Mouse (Mus musculus) mature B cell (primary cell): ENCODE results near the gene Rbfox3.

ENCODE experiments used
- in situ Hi-C: fragments of 300-500 bp; cut with MboI; formaldehyde crosslinking; loops from 2 replicates; pipeline ENCODE4 v1.14.3; 2019

Gene Rbfox3

DNA sequence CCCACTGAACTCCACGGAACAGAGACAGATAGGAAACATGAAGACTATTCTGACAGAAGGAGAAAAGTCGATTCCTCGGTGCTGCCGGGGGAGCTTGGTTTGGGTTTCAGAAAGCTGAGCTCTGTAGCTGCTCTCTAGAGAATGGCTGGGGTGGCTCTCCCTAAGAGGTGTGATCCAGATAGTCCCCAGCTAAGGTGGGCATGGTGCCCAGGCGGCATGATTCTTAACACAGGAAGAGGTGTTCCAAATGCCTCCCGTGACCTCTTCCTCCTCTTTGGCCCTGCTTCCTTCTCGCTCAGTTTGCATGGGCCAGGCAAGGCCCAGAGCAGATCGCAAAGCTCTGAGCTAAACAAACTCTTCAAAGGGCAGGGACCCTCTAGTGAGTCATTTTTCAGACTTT is 243.0 kb downstream of the Rbfox3 start:
- in situ Hi-C loops = no loop called here

DNA sequence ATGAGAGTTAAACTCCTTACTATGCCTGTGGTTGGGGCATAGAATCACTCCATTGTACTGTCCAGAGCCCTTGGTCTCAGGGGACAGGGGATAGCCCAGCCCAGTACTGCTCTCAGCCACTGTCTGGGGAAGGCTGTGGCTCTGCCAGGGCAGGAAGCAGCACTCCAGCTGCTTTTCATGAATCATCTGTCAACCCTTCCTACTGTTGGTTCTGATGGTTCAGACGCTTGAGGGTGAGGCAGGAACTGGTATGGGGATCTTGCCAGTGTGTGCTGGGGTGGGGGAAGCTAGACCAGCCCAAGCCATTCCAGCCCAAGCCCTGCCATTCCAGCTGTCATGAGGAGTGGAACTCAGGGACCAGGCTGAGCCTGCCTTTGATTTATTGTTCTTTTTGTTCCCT is 243.5 kb downstream of the Rbfox3 start:
- in situ Hi-C loops = no loop called here

DNA sequence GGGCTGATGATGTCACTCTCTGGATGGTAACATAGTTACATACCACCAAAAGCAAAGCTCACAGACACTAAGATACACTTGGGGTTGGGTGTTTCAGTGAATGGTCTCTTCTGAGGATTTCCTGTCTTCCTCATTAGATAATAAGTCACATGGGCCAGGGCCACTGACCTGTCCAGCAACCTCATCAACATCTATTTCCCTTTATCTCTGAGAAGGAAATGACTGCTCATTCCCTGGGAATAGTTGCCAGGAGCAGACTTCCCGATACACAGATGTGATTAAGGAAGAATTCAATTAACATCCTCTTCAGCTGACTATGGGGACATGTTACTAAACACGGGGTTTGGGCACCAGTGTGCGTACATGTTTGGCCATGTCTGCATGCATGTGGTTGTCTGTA is 245.2 kb downstream of the Rbfox3 start:
- in situ Hi-C loops = no loop called here

DNA sequence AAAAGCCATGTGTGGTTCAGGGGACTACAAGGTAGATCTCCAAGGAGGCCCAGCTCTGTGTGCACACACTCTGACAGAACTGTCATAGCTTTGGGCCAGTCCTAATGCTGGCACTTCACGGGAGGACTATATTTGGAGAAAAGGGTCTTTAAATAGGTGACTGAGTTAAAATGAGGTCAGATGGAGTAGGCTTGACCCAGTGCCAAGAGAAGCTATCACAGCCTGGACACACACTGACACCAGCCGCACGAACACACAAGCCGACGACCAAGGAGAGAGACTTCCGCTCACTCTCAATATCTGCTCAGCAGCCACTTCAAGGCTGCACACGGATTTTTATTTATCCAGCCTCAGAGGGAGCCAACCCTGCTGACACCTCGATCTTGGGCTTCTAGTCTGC is 248.1 kb downstream of the Rbfox3 start:
- in situ Hi-C loops = no loop called here

DNA sequence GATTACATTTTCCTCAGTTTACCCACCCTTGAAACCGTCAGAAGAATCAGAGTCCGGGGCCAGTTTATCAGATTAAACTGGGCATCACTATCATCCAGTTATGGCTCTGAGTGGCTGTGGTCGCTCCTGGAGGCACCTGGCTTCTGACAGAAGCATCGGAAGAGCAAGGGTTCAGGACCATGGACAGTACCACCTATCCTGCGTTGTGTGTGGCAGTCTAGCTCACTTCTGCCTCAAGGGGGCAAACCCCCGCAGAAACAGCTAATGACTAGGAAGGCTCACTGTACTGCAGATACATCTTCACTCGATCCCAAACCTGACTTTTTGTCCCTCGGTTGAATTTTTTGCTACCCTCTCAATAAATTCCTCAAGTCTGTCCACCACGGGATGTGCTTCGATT is 252.1 kb downstream of the Rbfox3 start:
- in situ Hi-C loops = no loop called here

DNA sequence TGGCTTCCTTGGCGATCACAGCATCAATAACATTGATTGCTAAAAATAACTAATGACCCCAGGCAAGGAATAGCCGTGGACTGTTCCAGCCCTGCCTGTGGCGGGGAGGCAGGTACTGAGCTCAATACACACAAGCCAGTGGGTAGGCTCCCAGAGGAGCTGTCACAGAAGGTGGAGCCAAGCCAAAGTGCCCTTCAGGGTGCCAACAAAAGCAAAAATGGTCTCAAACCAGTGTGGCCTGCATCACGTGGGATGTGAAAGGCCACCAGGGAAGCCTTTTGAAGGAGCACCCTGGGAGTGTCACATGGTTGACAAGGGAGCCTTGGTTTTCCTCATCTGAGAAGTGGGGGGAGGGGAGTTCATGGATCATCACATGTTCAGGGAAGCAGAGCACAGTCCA is 255.6 kb downstream of the Rbfox3 start:
- in situ Hi-C loops = no loop called here

DNA sequence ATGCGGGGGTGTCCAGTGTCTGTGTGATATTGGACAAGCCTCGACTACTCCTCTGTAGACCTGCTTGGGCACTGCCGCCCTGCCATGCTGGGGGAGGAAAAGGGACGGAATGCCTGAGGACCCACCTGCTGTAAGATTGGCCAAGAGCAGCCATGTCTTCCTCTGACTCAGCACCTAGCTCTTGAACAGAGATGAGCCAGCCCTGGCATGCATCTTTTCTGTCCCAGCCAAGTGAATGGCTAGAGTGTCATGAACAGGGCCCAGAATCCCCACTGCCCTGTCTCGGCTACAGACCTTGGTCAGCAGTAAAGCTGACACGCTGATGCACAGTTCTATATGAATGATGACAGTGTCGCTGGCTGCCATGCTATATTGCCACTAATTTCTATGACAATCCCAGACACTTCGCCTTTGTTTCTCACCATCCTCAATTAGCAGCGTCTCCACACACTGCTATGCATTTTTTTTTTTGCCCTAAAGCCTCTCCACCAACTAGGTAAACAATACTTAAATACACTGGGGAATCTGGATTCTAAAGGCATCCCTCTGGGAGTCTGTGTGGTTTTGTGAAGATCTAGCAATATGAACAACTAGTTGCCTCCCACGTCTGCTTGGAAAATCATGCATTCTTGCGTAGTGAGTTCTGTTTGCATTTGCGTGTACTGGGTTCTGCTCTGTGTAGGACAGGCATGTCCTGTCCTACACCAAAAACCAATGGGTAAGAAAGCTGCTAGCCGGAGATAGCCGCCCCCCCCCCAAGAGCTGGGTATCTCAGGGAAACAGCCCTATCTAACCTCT is 257.7 kb downstream of the Rbfox3 start:
- in situ Hi-C loops = no loop called here

DNA sequence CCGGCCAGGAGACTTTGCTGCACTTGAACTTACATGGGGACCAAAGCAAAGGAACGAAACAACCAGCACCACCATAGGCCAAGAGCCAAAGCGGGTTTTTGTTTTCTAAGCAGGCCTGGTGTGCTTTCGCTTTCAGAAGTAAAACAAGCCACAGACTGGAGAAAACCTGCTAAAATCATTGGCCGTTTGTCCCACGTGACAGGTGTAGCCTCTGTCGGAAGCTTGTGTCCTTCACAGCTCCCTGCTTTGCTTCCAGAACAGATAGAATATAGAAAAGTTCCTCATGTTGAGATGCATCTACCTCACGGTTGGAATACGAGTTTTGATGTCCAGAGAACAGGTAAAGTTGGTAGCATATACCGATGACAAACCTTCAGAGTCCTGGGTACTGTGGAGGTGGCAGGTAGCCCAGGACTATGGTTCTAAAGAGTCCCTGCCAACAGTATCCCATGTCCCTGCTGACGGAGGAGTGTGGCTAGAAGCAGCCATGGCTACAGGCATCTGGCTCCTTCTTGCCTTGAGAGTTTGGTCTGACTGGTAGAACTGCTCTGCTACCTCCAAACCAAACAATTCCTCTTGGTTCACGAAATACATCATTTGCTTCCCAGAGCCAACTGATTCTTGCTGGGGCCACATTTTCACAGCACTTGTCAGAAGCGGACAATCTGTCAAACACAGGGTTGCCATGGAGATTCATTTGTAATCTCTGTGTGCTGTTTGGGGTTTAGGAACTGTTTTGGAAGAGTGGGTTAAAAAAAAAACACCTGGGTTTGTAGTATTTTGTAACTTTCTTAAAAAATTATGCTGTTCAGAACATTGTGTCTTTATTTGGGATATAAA is 258.8 kb downstream of the Rbfox3 start:
- in situ Hi-C loops = no loop called here

DNA sequence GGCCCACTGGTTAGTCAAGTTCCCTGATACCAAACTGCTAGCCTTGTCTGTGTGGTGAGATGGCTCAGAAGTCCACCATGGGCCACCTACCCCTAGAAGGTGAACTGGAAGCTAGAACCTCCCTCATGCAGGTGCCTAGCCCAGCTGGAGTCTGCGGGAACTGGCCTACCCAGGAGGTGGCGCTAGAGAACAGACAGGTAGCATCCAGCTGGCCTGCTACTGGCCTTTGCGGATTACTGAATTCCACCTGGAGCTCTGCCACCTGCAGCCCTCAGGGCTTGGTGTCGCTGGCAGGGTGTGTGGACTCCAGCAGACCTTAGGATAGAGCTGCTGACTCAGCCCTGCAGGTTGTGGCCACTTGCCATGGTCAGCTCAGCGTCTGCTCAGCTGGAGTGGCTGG is 263.0 kb downstream of the Rbfox3 start:
- in situ Hi-C loops = no loop called here

DNA sequence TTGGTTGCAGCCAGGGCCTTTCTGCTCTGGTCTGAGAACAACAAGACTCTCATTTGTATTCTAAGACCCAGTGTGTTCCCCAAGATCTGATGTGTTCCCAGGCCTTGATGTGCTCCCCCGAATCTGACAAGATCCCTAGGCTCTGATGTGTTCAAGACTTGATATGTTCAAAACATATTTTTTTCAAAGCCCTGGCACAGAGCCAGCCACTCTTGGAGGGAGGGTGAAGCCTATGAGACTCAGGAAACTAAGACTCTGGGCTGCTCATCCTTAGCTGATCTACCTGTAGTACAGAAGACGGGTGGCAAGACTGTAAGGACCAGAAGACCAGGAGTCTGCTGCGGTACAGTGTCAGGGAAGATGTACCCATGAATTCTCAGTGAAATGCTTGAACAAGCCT is 264.5 kb downstream of the Rbfox3 start:
- in situ Hi-C loops = no loop called here

DNA sequence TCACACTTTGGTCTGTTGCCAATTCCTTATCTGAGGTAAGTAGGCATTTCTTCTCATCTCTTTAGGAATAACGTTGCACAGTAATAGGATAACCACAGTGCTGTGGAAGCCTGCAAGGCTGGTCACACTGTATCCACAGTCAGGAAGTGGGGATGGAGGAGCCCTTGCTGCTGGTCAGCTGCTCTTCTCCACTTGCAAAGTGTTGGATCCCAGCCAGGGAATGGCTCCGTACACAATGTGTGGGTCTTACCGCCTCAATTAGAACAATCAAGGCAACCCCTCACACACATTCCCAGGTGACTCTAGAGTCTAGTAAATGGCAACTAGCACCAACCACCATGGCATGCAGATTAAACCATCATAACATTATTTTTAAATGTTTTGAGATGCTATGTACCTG is 266.2 kb downstream of the Rbfox3 start:
- in situ Hi-C loops = no loop called here

DNA sequence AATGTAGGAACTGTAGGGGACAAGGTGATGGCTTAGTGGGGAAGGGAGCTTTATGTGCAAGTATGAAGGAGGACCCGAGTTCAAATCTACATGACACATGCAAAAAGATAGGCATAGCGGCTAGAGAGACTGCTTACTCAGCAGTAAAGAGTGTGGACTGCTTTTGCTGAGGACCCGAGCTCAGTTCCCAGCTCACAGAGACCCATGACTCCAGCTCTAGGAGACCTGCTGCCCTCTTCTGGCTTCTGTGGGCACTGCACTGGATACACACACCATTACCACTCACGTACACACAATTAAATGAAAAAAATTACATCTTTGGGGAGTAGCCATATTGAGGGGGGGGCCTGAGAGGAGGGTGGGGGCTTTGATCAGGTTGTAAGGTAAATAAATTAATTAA is 270.7 kb downstream of the Rbfox3 start:
- in situ Hi-C loops = no loop called here

DNA sequence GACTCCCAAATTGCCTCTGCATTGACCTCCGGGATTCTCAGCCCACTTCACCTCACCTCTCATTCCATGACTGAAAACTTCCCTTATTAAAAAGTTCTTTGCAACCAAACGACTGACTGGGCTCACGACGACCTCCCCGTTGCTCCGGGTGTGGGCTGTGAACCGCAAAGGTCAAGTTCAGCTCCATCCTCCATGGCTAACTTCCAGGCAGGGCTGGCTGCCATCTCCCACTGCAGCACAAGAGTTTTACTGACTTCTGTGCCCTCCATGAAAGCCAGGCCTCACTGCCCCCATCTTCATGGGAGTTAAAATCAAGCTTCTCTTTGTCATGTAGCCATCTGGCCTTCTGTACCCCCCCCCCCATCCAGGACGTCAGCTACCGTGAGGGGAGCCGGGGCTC is 273.7 kb downstream of the Rbfox3 start:
- in situ Hi-C loops = no loop called here

DNA sequence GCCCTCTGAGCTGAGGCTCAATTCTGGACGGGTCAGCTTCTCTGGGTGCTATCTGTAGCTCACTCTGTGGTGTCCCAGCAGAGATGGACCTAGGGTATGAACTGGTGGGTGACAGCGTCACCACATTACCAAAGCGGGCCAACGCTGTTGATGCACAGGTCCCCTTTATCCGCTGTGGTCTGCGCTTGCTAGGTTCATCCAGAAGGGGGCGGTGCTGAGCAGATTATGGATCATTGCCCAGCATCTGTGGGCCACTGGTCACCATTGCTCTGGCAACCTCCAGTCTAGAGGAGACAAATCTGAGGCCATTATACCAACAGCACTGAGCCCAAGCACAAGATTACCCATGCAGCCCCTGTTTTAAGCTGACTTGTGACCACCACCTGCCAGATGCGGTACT is 276.8 kb downstream of the Rbfox3 start:
- in situ Hi-C loops = no loop called here

DNA sequence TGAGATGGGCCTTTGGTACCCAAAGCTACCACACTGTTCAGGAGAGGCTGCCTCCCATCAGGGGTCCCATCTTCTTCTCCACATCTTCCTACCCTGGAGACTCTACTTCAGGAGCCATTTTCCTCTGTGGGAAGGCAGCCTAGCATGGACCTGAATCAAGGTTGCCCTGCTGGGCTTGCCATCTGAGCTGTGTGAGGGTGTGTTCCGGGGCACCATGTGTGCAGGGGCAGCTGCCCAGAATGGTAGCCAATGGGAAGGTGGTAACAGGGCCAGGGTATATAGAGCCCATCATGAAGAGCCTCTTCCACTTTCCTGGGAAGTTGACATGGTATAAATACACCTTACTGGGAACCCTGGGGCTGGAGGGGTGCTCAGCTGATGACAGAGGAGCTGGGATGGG is 281.7 kb downstream of the Rbfox3 start:
- in situ Hi-C loops = no loop called here

DNA sequence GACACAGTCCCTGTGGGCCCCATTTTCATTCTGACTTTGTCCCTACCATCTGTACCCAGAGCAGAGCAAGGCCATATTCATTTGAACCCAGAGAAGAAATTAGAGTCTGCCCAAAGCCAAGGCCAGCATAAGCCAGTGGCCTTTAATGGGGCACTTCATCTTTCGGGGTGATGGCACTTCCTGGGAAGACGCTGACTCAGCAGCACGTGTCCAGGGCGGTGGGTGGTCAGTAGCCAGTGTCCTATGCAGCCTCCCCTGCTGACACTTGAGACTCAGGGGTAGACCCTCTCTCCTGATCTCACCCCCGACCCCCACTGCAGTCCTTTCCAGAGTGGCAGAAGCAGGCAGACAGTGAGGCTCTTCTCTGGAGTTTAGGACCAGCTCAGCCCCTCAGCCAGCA is 283.9 kb downstream of the Rbfox3 start:
- in situ Hi-C loops = no loop called here

DNA sequence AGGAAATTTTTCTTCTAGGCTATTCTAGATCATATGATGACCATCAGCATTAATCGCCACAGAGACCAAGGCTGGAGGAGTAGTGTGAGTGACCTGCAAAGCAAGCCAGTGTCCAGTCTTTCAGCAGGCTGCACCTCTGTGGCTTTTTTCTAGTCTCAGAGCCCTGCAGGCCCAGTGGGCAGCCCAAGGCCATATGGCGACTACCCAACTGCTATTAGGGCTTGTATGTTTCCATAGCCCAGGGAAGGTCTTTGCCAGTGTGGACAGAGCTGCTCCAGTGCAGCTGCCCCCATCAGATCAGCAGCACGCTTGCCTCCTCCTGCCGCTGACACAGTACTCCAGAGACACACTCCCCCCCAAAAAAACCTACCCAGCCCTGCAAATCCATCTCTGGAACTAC is 290.5 kb downstream of the Rbfox3 start:
- in situ Hi-C loops = no loop called here

DNA sequence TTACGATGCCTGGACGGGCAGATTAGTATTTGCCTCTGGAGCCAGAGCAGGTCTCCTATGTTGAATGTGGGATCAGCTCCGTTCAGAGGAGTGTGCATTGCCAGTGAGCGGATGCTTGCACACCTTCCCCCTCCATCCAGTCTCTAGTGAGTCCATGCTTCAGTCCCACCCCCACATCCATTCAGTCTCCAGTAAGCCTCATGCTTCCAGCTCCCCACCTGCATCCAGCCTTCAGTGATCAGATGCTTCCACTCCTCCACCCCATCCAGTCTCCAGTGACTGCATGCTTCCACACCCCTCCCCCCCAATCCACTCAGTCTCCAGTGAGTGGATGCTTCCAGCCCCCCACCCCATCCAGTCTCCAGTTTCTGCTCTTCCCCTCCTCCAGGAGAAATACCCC is 297.3 kb downstream of the Rbfox3 start:
- in situ Hi-C loops = no loop called here

DNA sequence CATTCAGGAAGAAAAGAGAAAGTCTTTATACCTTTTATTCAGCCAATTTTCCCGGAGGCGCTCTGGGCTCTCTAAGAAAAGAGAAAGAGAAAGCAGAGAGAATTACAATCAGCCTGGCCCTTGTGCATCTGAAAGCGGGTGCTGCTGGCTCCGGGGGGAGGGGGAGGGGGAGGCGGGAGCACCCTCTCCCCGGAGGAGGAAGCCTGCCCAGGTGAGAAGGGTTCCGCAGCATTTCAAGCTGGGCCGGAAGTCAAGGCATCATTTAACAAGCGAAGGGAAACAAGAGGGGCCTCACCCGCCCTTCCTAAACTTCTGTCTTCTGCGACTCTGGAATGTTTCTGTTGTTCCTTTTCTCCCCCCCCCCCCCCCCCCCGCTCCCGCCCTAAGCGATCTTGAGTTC is 301.3 kb downstream of the Rbfox3 start:
- in situ Hi-C loops = no loop called here

DNA sequence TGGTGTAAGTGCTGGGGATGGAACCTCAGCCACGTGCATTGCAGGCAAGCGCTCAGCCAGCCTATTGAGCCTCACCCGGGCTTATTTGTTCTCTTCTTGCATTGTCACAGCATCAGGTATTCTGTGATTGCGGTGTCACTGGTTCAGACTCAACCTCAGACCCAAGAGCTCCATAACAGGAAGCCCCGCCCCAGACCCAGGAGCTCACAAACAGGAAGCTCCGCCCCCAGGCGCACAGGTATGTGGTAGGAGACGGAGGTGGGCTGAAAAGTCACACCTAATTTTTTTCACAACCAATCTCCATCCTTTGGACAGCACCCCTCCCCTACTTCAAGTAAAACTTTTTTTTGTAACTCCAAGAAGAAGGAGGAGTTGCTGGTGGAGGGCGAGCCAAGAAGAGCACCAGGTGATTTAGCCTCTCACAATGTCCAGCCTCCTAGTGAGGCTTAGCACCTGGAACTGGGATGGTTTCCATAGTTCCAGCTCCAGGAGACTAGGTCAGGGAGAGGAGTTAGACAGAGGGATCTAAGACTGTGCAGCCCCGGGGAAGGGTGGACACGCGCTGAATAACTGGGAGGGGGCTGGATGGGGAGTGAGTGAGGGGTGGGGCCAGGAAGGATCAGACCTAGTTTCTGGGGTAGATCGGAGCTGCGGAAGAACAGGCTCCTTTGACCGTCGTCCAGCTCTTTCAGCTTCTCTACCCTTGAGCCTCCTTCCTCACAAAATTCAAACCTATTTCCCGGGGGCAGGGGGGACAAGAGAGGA is 302.0 kb downstream of the Rbfox3 start:
- in situ Hi-C loops = no loop called here

DNA sequence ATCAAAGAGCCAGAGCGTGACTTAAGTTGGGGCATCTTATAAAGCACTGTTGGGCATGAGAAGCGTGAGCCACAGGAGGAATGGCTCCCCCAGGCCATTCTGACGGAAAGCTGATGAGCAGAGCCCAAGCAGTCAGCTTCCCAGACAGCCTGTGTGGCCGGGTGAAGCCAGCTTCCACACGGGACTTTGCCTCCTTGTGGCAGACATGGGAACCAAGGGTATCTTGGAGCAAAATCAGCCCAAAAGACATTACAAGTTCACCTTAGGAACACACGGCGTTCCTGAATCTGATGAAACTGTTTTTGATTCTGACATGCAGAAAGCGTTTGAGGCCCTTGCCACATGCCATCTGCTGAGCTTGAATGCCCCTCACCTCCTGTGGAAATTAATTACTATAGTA is 303.5 kb downstream of the Rbfox3 start:
- in situ Hi-C loops = no loop called here

DNA sequence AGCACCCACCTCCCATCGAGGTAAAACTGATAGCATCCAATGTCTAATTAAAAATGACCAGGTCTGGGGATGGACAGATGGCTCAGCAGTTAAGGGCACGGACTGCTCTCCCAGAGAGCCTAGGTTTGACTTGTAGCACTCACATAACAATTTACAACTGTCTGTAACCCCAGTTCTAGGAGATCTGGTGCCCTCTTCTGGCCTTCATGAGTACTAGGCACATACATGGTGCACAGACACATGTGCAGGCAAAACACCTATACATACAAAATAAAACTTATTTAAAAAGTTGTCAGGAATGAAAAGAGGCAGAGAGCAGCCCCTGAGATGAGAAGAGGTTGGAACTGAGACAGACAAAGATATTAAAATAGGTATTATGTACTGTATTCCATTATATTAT is 305.8 kb downstream of the Rbfox3 start:
- in situ Hi-C loops = no loop called here

DNA sequence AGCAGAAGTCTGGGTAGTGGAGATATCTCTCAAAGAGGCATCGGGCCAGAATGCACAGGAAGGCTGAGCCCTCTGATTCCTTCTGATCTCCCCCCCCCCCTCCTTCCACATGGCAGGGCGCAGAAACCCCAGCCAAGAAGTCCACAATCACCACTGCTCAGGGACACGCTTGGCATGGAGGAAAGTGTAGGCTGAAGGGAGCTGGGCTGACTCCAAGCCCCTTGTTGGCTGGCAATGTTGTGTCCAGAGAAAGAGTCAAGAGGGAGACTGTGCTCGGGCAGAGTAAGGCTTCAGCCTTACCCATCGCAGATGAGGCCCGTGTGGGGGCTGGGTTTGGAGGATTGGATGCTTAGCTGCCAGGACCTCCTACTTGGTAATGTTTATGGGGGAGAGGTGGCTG is 307.2 kb downstream of the Rbfox3 start:
- in situ Hi-C loops = no loop called here
